Mouse (Mus musculus) MEL (cell line): Measurements from ENCODE around the gene Dgcr6. TPM values are rescaled to one million over a fixed set of nuclear protein-coding genes. Genes with fewer than 3 reads are reported as not detected.

ENCODE experiments used
- DNase-seq: peaks from one replicate; pipeline ENCODE4 v3.0.0; 2011; ENCODE audit warnings: low read depth, low spot score
- H3K27ac ChIP-seq: 2 replicates; pipeline ENCODE4 v1.5.1; 2012; ENCODE audit warnings: low read depth, mild to moderate bottlenecking, control low read depth, low read length, moderate library complexity; ENCODE audit not compliant: control insufficient read depth
- H3K27me3 ChIP-seq, 2 experiments: fragments of 150-350 bp in 1 of 2; sonication (generic) in 1 of 2; 2 replicates each; pipeline ENCODE4 v1.6.1; 2012; ENCODE audit warnings: low read length in 2 of 2, mild to moderate bottlenecking in 2 of 2, improper control_type of control experiment in 1 of 2, moderate library complexity in 1 of 2; ENCODE audit not compliant: insufficient read depth in 2 of 2, control insufficient read depth in 1 of 2
- H3K36me3 ChIP-seq, 2 experiments: 2 replicates each; pipeline ENCODE4 v1.6.1; 2012 to 2014; ENCODE audit warnings: low read length in 2 of 2, improper control_type of control experiment in 1 of 2, inconsistent platforms in 1 of 2, mild to moderate bottlenecking in 1 of 2; ENCODE audit not compliant: insufficient read depth in 2 of 2, control insufficient read depth in 1 of 2
- H3K4me1 ChIP-seq, 2 experiments: fragments of 150-350 bp in 1 of 2; sonication (generic) in 1 of 2; 2 replicates each; pipeline ENCODE4 v1.6.1; 2012; ENCODE audit warnings: low read length in 2 of 2, improper control_type of control experiment in 1 of 2, mild to moderate bottlenecking in 1 of 2; ENCODE audit not compliant: insufficient read depth in 2 of 2, control insufficient read depth in 1 of 2
- H3K4me3 ChIP-seq, 2 experiments: fragments of 150-350 bp in 1 of 2; sonication (generic) in 1 of 2; 2 replicates each; pipeline ENCODE4 v1.5.1; 2012; ENCODE audit warnings: low read depth in 2 of 2, low read length in 2 of 2, mild to moderate bottlenecking in 2 of 2, moderate library complexity in 2 of 2, control low read depth in 1 of 2, improper control_type of control experiment in 1 of 2; ENCODE audit not compliant: control insufficient read depth in 1 of 2, insufficient read depth in 1 of 2
- H3K79me2 ChIP-seq: 2 replicates; pipeline ENCODE4 v1.6.1; 2012; ENCODE audit warnings: mild to moderate bottlenecking, low read length, moderate library complexity; ENCODE audit not compliant: control insufficient read depth, poor library complexity, insufficient read depth
- H3K9ac ChIP-seq: 2 replicates; pipeline ENCODE4 v1.6.1; 2012; ENCODE audit warnings: low read depth, mild to moderate bottlenecking, control low read depth, low read length, moderate library complexity; ENCODE audit not compliant: control insufficient read depth, poor library complexity, severe bottlenecking
- H3K9me3 ChIP-seq: fragments of 150-350 bp; sonication (generic); replicated peaks from 2 replicates; pipeline ENCODE4 v1.6.1; 2012; ENCODE audit warnings: mild to moderate bottlenecking, low read length, improper control_type of control experiment, moderate library complexity; ENCODE audit not compliant: insufficient read depth
- CHD1 ChIP-seq: IDR thresholded peaks from 2 replicates; pipeline ENCODE4 v1.6.1; 2012; ENCODE audit warnings: low read depth, mild to moderate bottlenecking, inconsistent platforms, low read length, improper control_type of control experiment
- E2F4 ChIP-seq: IDR thresholded peaks from 2 replicates; pipeline ENCODE4 v1.6.1; 2011; ENCODE audit warnings: low read depth, low read length, improper control_type of control experiment, borderline replicate concordance
- ELF1 ChIP-seq: IDR thresholded peaks from 2 replicates; pipeline ENCODE4 v1.6.1; 2014; ENCODE audit warnings: low read depth, mild to moderate bottlenecking, inconsistent platforms, low read length, improper control_type of control experiment, moderate library complexity
- ETS1 ChIP-seq: IDR thresholded peaks from 2 replicates; pipeline ENCODE4 v1.6.1; 2012; ENCODE audit warnings: low read depth, mild to moderate bottlenecking, inconsistent platforms, low read length, improper control_type of control experiment, moderate library complexity
- GABPA ChIP-seq: IDR thresholded peaks from 2 replicates; pipeline ENCODE4 v1.6.1; 2012; ENCODE audit warnings: low read depth, mild to moderate bottlenecking, inconsistent platforms, low read length, improper control_type of control experiment, moderate library complexity
- HCFC1 ChIP-seq: IDR thresholded peaks from 2 replicates; pipeline ENCODE4 v1.6.1; 2012; ENCODE audit warnings: low read depth, mild to moderate bottlenecking, inconsistent platforms, low read length, improper control_type of control experiment, moderate library complexity
- JUND ChIP-seq: IDR thresholded peaks from 2 replicates; pipeline ENCODE4 v1.6.1; 2011; ENCODE audit warnings: low read depth, mild to moderate bottlenecking, improper control_type of control experiment, low read length
- MAZ ChIP-seq: IDR thresholded peaks from 2 replicates; pipeline ENCODE4 v1.6.1; 2012; ENCODE audit warnings: low read depth, mild to moderate bottlenecking, inconsistent platforms, low read length, improper control_type of control experiment
- MEF2A ChIP-seq: IDR thresholded peaks from 2 replicates; pipeline ENCODE4 v1.6.1; 2014; ENCODE audit warnings: low read depth, mild to moderate bottlenecking, inconsistent platforms, low read length, improper control_type of control experiment; ENCODE audit not compliant: poor library complexity, insufficient replicate concordance, severe bottlenecking; ENCODE audit errors: extremely low read depth
- MYC ChIP-seq: IDR thresholded peaks from 2 replicates; pipeline ENCODE4 v1.6.1; 2011; ENCODE audit warnings: low read depth, mild to moderate bottlenecking, low read length, improper control_type of control experiment, moderate library complexity
- NRF1 ChIP-seq: IDR thresholded peaks from 2 replicates; pipeline ENCODE4 v1.6.1; 2014; ENCODE audit warnings: low read depth, mild to moderate bottlenecking, inconsistent platforms, low read length, improper control_type of control experiment, moderate library complexity; ENCODE audit not compliant: poor library complexity, insufficient read depth, severe bottlenecking
- POLR2AphosphoS5 ChIP-seq: IDR thresholded peaks from 2 replicates; pipeline ENCODE4 v1.6.1; 2012; ENCODE audit warnings: low read depth, borderline replicate concordance, mild to moderate bottlenecking, inconsistent platforms, low read length, moderate library complexity, mixed read lengths
- RCOR1 ChIP-seq: IDR thresholded peaks from 2 replicates; pipeline ENCODE4 v1.6.1; 2012; ENCODE audit warnings: low read depth, mild to moderate bottlenecking, inconsistent platforms, low read length, improper control_type of control experiment
- SIN3A ChIP-seq: IDR thresholded peaks from 2 replicates; pipeline ENCODE4 v1.6.1; 2012; ENCODE audit warnings: low read length, improper control_type of control experiment, inconsistent platforms
- TAL1 ChIP-seq: IDR thresholded peaks from 2 replicates; pipeline ENCODE4 v1.6.1; 2012; ENCODE audit warnings: mild to moderate bottlenecking, inconsistent platforms, low read length, moderate library complexity, mixed read lengths
- TBP ChIP-seq: IDR thresholded peaks from 2 replicates; pipeline ENCODE4 v1.8.0; 2011; ENCODE audit warnings: low read depth, low read length, improper control_type of control experiment
- TCF12 ChIP-seq: IDR thresholded peaks from 2 replicates; pipeline ENCODE4 v1.6.1; 2014; ENCODE audit warnings: low read depth, mild to moderate bottlenecking, inconsistent platforms, low read length, improper control_type of control experiment, moderate library complexity
- ZKSCAN1 ChIP-seq: IDR thresholded peaks from 2 replicates; pipeline ENCODE4 v1.6.1; 2012; ENCODE audit warnings: low read depth, mild to moderate bottlenecking, inconsistent platforms, low read length, improper control_type of control experiment, moderate library complexity
- ZMIZ1 ChIP-seq: IDR thresholded peaks from 2 replicates; pipeline ENCODE4 v1.6.1; 2012; ENCODE audit warnings: low read depth, mild to moderate bottlenecking, inconsistent platforms, low read length, improper control_type of control experiment, moderate library complexity
- ZNF384 ChIP-seq: IDR thresholded peaks from 2 replicates; pipeline ENCODE4 v1.6.1; 2012; ENCODE audit warnings: low read depth, mild to moderate bottlenecking, inconsistent platforms, low read length, improper control_type of control experiment
- polyA plus RNA-seq, 2 experiments: library from polyadenylated mRNA; stranded (reverse) in 1 of 2; unstranded in 1 of 2; fragments of >175 nt in 1 of 2; fragments of >200 nt in 1 of 2; gene quantifications; 2 replicates each; pipeline versions ENCODE4 v1.2.1 to v1.2.4; 2012; ENCODE audit warnings: low replicate concordance in 2 of 2, low read depth in 1 of 2; ENCODE audit not compliant: insufficient read length in 2 of 2, insufficient read depth in 1 of 2, missing spikeins in 1 of 2
- total RNA-seq: library from RNA; depleted of rRNA; stranded (reverse); fragments of 300-350 nt; gene quantifications from 2 replicates; pipeline ENCODE4 v1.2.3, GENCODE M21; 2012

Gene Dgcr6
- total and polyA plus RNA-seq, 3 experiments = 66.8 to 133 TPM; not detected in 1

GRCm38 (mm10) chr16:18078314-18079015 lies 25.8 kb downstream of the Dgcr6 start:
- TF ChIP-seq TBP = no peak
- no peak for TF ChIP-seq CHD1
- H3K36me3 ChIP-seq = no peaks in the 10 kb centered on the region; a peak in 1 of 4 replicates
- peaks cover 3 to 5% of the 10 kb centered on the region in 2 experiments for H3K4me1 ChIP-seq

GRCm38 (mm10) chr16:18079300-18079699 lies 26.6 kb downstream of the Dgcr6 start:
- H3K27me3 ChIP-seq = no peaks in the 10 kb centered on the region
- H3K9me3 ChIP-seq = no peaks in the 10 kb centered on the region
- no peak for TF ChIP-seq ZNF384
- no peak for TF ChIP-seq MAZ
- no peak for TF ChIP-seq CHD1
- TF ChIP-seq TCF12 = no peak
- TF ChIP-seq E2F4 = no peak
- TF ChIP-seq JUND = no peak
- no peak for TF ChIP-seq ZMIZ1
- TF ChIP-seq TAL1 = no peak
- TF ChIP-seq RCOR1 = no peak
- no peak for TF ChIP-seq ELF1
- TF ChIP-seq SIN3A = no peak
- no peak for TF ChIP-seq ZKSCAN1
- no peak for TF ChIP-seq MEF2A
- no peak for TF ChIP-seq NRF1
- no peak for TF ChIP-seq ETS1
- no peak for TF ChIP-seq GABPA
- TF ChIP-seq POLR2AphosphoS5 = no peak
- TF ChIP-seq HCFC1 = no peak
- no peak for TF ChIP-seq MYC
- H3K27ac ChIP-seq = no peak overlapping the region
- H3K36me3 ChIP-seq = no peaks in the 10 kb centered on the region
- H3K4me1 ChIP-seq = peaks cover 3 to 4% of the 10 kb centered on the region in 2 experiments
- no peak for DNase-seq
- H3K9ac ChIP-seq = no peak overlapping the region
- H3K79me2 ChIP-seq = no peaks in the 10 kb centered on the region
- no peak overlapping the region for H3K4me3 ChIP-seq

More at GRCm38 (mm10) chr16:18078314-18079015, 25.8 kb downstream of the Dgcr6 start:
- DNase-seq = no peak
- Histone ChIP-seq H3K27ac (no peak overlapping the region), H3K27me3 (no peaks in the 10 kb centered on the region), H3K4me3 (no peak overlapping the region), H3K9ac (no peak overlapping the region), H3K79me2 (no peaks in the 10 kb centered on the region), H3K9me3 (no peaks in the 10 kb centered on the region)
